ENCODE assay signal across 14 mouse cellular contexts in the genomic region with DNA sequence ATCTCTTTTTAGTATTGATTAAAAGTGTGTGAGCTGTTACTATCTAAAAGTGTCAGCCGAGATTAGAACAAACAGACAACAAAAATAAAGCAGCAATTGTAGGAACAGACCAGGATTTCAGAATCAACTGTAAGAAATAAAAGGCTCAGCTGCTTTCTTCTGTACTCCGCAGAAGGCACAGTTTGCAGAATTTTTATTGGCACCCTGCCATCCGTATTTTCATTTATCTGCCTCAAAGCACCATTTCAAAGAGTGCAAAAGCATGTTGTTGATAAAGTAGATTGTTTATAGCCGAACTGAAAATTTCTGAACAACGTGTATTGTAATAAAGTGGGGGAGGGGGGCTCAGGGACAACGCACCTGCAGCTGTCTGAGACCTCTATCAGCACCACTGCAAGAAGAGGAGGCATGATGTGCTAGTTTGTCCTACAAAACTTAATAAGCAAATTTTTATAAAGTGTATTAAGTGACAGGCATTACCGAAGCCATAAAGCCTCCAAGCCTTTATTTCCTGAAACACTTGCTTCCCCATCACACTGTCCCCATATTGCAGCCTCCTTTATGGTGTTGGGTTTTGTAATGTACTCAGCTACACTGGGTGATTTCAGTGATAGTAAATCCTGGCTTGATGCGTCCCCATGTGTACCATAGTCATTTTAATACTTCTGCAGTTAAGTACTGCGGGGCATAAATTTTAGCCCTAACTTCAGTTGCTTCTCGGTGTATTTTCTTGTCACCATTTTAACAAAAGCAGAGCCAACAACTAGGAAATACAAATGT.
"Had no signal": no experiment of that assay in that cellular context is flagged by ENCODE, and none has a peak within 500 bp of the region (broad histone marks: within the 10 kb centered on the region; RNA-seq: fewer than 3 reads in every experiment).

No protein-coding gene starts in this region.

- H3K4me2 ChIP-seq: liver, embryonic 11.5 days; liver, embryonic 15.5 days; lung, embryonic 15.5 days; midbrain, embryonic 12.5 days; neural tube, embryonic 13.5 days had no signal

- H3K36me3 ChIP-seq: limb, embryonic 10.5 days; liver, embryonic 15.5 days; lung, embryonic 15.5 days; midbrain, embryonic 12.5 days; neural tube, embryonic 13.5 days had no signal

- H3K27ac ChIP-seq: layer of hippocampus, adult 2 months; limb, embryonic 10.5 days; liver, embryonic 15.5 days; lung, embryonic 15.5 days; macrophage; midbrain, embryonic 12.5 days; neural tube, embryonic 13.5 days; stomach, postnatal 0 days had no signal

- H3K4me3 ChIP-seq: layer of hippocampus, adult 2 months; limb, embryonic 10.5 days; liver, embryonic 15.5 days; lung, embryonic 15.5 days; megakaryocyte, embryonic 14.5 days; midbrain, embryonic 12.5 days; neural tube, embryonic 13.5 days had no signal

- H3K27me3 ChIP-seq: liver, embryonic 15.5 days; lung, embryonic 15.5 days; megakaryocyte, embryonic 14.5 days; midbrain, embryonic 12.5 days; neural tube, embryonic 13.5 days had no signal

- H3K9ac ChIP-seq: liver, embryonic 15.5 days; lung, embryonic 15.5 days; midbrain, embryonic 12.5 days; neural tube, embryonic 13.5 days had no signal

- H3K4me1 ChIP-seq: liver, embryonic 15.5 days; megakaryocyte, embryonic 14.5 days; midbrain, embryonic 12.5 days; neural tube, embryonic 13.5 days had no signal

- H3K9me3 ChIP-seq: limb, embryonic 10.5 days; liver, embryonic 15.5 days; lung, embryonic 15.5 days; megakaryocyte, embryonic 14.5 days; midbrain, embryonic 12.5 days; neural tube, embryonic 13.5 days had no signal

- DNase-seq: kidney, adult 18-20 months; kidney, postnatal 10 days; kidney, postnatal 4 days; lung, postnatal 14 days had no signal
